Mouse (Mus musculus): ENCODE measurements around the gene Gm765.

DNA sequence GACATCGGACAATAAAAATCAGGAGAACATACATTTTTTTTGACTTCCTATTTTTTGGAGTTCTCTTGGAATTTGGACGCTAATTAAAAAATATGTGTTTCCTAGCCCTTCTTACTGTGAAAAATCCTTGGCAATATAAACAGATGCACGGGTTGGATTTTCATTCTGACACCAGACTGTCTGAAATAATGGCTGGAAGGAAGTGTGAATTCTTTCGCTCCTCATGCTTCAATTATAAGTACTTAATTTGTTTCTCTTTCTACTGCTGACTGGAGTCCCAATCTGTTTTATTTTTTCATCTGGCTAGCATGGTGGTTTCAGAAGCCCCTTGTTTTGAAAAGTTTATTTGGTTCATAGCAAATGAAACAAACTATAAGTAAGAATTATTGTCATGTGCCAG is 59.8 kb downstream of the Gm765 start:
- TF ChIP-seq CTCF (IDR thresholded peaks at IDR 0.05) (no peak), POLR2A (IDR thresholded peaks at IDR 0.05; ENCODE audit: insufficient read depth, low read depth, low read length) (no peak), EP300 (IDR thresholded peaks at IDR 0.05; ENCODE audit: insufficient read depth, low read depth, low read length) (no peak)

Measured in heart, adult 2 months (tissue).